Mouse (Mus musculus) layer of hippocampus, adult 8-10 months (tissue): ENCODE data around the gene Zdhhc6. TPM values are rescaled to one million over a fixed set of nuclear protein-coding genes. Genes with fewer than 3 reads are reported as not detected.
A peak's percentile ranks its signal among the peaks of the same experiment; 100 is the strongest.

Source experiments
- DNase-seq, 2 experiments: peaks; one replicate each; pipeline ENCODE4 v3.0.0; 2022; ENCODE audit warnings: low spot score in 2 of 2
- total RNA-seq, 4 experiments: library from RNA; stranded (reverse); gene quantifications; 2 replicates each; pipeline ENCODE4 v1.2.4; 2022

The Zdhhc6 gene
- 10 to 100 TPM; 26.2 to 28.9 (median 27.5) TPM for total RNA-seq

DNA sequence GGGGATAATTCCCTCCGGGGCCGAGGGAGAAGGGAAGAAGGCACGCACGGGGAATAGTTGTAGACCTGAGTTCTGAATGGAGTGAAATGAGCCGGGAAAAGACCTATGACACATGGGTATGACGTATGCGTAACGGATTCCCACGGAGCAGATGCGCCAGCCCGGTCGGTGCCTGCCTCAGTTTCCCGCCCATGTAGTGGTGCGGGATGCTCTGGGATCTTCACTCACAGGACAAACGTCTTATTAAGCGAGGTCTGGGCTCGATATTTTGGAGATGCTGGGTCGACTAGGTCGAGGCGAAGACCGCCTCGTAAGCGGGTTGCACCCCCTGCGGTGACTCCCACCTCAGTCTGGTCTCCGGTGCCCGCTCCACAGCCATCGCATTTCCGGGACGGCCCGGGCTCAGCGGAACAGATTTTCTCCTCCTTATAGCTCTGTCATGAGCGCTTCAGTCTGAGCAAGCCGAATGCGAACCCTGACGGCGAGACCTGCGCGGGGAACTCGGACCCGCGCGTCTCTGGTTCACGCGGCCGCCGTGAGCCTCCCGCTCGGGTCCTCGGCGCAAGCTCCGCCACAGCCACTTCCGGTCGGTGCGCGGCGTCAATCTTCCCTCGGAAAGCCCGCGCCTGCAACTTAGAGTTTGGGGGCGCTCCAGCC is at the start of gene Zdhhc6:
Zdhhc6 (minus strand) TSS at position 581 of the 657 bp plus-strand sequence.
- DNase-seq, result peak; percentile 47 to 77

DNA sequence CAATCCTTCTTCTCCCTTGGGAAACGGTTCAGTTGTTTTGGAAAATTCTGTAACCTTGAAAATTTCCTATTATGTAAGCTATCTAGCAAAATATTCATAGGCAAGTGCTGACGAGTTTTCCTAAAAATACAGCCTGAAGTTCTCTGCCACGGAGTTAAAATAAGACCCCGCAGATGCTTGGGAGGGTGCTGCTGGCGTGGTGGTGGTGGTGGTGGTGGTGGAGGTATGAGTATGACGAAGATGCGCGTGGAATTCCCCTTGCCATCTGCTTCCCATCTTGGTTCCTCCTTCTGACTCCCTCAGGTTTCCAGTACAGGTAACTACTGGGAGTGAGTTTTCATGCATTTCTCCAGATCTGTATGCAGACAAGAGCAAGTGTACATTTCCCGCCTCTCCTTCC is 46.8 kb upstream of the Zdhhc6 start:
- no peak for DNase-seq

DNA sequence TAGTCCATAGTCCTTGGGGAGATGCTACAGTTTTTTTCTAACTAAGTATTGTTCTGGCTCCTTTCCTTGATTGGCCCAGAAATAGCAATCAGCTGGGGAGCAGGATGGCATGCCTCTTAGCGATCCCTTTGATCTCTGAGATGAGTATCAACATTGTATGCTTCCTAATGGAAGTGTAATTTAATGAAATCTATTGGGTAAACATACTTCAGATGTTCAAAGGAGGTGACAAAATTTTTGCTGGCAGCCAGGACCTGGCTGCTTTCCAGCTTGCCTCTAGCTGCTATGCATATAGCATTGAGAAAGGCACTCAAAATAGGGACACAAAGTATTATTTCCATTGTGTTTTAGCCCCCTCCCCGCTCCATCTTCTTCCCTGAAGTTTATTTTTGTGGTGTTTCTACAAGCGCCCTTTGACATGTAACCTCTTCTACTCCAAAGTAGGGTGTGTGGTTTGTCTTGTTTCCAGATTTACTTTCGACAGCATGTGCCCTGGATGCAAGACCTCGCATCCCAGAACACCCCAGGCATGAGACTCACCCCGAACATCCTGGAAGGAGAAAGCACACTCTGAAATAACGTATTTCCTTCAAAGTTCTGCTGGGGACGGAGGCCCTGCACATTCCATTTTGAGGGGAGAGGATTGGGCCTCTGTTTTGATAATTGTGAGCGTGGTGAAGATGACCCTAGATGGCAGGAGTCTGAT is 35.0 kb upstream of the Zdhhc6 start:
- DNase-seq, result no peak

DNA sequence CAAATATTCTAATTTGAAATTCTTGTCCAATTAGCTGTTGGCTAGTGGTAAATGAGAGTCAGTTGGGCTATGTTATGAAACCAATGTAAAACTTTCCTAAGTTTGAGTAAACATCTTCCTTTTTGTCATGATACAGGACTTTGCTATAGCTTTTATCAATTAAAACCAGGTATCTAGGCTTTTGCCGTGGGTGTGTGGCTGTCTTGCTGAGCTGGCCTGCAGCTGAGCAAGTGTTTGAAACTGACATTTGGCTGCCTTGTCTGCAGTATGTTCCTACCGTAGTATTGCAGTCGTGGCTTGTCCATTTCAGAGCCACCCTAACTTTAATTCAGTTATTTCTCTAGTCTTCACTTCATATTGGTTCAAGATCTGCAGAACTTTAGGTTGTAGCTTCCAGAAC is 32.4 kb upstream of the Zdhhc6 start:
- DNase-seq, result no peak

DNA sequence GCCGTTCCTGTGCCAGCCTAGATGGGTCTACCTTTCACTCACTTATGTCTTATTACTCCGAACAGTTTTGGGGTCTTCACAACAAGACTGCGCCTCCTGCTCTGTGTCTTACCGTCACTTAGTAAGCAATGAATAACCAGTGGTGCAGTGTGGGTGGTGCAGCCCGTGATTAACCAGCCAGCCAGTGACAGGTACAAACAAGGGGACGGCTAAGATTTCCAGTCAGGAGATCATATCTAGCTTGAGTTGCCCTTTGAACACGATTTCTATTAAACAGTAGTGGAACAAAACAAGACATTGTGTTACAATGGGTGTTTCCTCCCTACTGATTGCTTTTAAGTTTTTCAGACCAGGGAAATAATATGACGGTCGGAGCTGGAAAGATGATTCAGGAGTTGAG is 27.4 kb upstream of the Zdhhc6 start:
- DNase-seq, result no peak

DNA sequence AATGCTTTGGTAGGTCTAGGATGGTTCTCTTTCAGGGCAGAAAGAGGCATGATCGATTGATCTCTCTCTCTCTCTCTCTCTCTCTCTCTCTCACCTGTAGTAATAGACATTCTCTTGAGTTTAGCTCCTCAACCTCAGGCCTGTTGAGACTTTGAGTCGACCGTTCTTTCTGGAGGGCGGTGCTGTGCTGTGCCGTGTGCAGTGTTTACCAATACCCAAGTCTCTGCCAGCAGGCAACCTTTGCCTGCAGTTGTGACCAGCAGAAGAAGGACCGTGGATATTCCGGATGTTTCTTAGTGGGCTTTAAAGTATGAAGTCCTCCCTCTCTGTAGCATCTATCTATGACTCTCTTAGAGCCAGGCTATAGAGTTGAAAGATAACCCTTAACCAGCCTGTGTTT is 26.6 kb upstream of the Zdhhc6 start:
- DNase-seq, result no peak

DNA sequence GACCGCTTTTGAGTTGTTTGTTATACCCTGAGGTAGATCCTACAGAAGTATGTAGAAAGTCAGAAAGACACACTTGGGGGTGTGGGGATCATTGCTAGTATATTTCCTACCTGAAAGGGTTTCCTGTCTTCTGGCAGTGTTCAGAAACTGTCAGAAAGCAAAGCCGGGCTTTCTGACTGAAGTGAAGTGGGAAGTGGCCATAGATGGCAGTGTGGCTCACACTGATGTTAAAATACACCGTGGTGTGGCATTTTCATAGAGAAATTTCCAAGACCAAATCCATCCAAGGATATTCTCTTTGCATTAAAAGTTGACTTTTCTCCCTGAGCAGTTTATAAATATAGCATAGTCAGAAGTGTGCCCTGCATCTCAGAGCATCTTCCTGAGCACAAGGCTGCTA is 25.5 kb upstream of the Zdhhc6 start:
- DNase-seq, result no peak

DNA sequence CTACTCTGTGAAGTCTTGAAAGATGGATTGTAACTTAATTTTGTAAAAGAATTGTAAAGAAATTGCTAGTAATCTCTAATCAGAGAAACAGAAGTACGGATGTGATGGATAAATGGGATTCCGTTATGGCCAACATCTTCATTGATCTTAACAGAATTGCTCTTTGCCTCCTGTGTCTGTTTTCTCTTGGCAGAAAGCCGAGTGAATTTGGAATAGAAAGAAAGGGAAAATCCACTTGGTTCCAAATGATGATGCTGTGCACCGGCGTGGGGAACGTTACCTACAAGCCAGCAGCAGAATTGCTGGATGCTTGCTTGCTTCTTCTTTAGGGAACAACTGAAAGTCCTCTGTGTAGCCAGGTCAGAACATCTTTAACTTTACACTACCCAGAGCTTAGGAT is 24.7 kb upstream of the Zdhhc6 start:
- DNase-seq, result no peak

DNA sequence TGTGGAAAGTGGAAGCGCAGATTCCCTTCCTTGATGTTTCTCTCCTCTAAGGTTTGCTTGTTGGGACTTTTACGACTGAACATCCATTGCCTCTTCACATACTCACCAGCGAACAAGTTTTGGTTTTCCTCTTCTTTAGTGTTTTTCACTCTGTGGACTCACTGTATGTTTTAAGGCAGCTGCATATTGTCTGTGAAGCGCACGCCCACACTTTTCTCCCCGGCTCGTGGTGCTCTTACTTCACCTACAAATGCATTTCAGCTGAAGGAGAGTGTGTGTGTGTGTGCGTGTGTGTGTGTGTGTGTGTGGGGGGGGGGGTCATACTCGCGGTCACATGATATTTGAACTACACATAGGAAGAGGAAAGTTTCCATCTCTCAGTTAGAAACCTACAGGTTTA is 21.8 kb upstream of the Zdhhc6 start:
- DNase-seq, result no peak

DNA sequence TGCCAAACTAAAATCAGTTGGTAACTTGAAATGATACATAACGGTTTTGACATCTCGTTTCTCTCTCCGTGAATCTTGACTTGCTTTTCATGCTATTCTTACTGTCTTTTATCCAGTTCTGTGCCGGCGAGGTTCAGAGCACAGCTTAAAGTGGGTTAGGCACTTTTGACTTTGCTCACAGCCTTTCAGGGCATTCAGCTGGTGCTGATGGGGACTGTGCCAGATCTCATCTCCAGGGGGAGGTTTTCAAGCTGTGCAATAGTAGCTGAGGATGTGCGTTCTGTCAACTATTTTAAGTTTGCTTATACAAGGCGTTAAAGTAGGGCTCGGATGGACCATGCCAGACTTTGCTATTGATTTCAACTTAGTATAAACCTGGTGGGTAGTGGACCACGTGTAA is 21.2 kb upstream of the Zdhhc6 start:
- no peak for DNase-seq

DNA sequence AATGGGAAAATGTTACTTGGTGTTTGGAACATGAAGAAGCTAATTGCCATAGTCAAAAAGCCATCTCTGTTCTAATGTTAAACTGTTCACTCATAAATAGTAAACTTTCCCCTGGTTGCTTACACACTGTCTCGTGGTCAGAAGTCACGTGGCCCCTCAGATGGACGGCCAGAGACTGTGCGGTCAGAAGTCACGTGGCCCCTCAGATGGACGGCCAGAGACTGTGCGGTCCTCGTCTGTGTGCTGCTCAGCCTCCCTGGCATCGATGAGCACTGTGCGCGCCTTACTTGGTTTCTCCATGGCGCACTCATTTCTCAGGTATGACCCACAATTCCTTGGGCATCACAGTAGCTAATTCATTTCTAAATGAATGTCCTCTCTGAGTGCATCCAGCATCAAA is 20.6 kb upstream of the Zdhhc6 start:
- no peak for DNase-seq

DNA sequence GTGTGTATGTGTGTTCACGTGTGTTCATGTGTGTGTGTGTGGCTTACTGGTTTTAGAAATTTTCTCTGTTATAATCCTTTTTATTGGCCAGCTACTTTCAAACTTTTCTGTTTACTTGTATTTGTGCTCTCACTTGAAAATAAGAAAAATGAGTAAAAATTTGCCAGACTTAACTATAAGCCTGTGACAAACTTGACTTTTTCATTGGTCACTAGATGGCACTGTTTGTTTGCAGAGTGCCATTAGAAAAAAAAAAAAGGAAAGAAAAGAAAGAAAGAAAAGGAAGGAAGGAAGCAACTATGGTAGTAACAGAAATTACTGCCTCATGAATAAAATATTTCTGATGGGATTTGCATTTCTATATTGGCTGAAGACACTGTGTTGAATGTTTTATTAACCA is 20.0 kb upstream of the Zdhhc6 start:
- no peak for DNase-seq

DNA sequence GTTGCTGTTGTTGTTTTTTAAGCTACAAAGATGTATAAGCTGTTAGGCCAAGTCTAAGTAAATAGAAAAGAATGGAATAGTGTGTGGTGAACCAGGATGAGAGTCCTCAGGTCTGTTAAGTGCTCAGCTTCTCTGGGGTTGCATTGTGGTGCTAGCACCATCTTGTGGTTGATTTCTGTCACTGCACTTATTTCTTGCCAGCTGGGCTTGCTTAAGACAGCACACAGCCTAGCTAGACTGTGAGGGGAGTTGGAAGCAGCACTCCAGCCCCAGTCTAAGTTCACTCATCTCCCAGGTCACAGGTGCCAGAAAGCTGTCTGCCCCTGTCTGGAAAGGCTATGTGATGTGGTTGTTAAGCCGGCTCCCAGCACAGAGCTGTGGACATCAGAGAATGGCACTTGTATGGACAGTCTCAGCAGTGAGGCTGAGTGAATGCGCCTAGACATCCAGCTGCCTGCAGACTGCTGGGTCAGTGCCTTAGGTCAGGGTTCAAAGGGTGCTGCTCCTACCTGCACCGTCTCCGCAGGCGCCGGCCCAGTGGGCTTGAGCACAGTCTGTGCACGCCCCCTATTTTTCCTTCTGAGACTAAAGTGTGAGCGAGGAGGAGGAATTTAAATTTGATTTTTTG is 16.9 kb upstream of the Zdhhc6 start:
- peak; percentile 62 to 80 for DNase-seq

DNA sequence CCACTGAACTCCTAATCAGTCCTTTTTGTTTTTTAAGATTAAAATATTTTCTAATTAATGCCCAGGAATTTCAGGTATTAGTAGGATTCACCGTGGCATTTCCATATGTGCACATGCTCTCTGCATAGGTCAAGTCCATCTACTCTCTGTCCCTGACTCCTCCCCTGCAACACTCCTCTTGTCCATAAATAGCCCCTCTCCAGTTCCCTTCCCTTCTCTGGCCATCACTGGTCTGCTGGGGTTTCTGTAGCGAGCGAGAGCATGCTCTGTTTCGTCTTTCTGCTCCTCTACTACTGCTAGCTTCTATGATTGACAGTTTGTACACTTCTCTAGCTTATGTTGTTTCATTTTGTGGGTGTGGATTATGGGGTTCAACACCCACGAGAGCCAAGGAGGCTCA is 15.9 kb upstream of the Zdhhc6 start:
- DNase-seq, result no peak

DNA sequence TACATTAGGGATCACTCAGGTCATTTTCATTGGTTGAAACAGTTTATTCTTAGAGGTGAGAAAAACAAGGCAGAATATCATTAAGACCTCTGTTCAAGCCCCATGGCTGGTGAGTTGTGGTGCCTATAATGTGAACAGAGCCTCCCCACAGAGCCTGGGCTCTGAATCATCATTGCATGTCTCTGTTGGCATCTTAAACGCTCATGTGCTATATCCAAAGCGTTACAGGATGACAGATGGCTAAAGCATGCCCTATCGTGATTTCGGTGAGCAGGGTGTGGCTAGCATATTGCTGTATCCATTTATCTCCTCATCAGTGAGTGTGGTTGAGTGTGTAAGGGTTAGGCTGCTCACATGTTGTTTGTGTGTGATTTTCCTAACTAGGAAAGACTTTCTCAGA is 11.7 kb upstream of the Zdhhc6 start:
- DNase-seq, result no peak

DNA sequence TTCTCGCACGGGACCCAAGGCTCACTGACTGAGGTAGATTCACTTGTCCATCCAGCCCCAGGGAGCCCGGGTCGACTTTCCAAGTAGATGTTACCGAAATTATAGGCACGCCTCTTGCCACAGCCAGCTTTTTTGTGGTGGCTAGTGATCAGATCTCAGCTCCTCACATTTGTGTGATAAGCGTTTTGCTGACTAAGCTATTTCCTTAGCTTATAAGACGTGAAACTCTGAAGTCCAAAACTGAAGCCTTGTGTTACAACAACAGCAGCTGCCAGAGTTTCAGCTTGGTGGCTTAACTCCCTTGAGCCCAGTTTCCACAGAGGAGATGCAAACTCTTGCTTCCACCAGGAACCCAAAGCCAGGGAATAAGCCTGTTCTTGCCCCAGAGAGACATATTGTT is 6.8 kb upstream of the Zdhhc6 start:
- DNase-seq, result no peak

DNA sequence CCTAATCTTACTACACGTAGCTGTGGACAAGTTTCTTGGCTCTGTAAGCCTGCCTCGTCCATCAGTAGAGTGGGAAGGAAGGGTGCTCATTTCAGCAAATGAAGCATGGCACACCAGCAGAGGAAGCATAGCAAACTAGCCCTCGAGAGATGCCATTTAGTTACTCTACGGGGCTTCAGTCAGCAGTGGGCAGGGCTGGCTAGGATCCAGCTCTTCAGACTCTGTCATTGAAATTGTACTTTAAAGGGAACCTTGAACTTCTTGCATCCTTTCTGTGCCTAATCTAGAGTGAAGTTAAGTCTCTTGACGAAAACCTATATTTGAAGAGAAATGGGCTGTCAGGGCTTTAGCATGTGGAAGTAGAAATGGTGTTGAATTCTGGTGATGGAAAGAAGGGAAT is 3.7 kb upstream of the Zdhhc6 start:
- DNase-seq, result no peak

DNA sequence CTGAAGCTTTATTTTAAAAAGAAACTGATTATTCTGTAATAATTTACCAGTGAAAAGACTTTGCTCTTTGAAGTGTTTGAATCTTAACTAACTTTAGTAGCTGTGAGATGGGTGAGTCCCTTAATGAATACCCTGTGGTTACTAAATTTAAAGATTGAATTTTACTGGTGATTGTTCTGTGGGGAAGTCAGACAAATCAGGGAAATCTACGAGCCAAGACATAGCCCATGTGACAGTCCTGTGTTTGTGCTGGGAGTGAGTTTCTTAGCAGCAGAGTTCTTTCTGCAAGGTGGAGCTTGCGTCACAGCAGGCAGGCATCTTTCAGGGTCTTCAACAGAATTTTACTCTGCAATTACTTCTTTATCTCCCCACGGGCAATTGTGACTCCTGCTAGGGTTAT is 3.2 kb upstream of the Zdhhc6 start:
- DNase-seq, result no peak

DNA sequence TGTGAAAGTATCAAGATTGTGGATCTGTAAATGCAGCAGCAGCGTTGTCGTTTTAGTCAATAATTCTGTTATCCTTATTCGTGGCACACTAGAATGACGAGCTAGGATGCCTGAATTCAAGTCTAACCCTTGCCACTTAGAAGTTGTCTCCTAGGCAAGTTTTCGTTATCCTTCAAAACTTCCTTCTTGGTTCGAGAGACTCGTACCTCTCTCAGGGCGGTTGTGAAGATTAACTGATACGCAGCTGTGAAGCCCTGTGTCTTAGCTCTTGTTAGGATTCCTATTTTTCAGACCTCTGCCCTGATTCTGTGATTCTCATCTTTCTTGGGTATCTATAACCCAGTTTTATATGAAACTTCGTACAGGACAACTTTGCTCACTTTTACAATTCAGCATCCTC is 1.1 kb upstream of the Zdhhc6 start:
- no peak for DNase-seq

DNA sequence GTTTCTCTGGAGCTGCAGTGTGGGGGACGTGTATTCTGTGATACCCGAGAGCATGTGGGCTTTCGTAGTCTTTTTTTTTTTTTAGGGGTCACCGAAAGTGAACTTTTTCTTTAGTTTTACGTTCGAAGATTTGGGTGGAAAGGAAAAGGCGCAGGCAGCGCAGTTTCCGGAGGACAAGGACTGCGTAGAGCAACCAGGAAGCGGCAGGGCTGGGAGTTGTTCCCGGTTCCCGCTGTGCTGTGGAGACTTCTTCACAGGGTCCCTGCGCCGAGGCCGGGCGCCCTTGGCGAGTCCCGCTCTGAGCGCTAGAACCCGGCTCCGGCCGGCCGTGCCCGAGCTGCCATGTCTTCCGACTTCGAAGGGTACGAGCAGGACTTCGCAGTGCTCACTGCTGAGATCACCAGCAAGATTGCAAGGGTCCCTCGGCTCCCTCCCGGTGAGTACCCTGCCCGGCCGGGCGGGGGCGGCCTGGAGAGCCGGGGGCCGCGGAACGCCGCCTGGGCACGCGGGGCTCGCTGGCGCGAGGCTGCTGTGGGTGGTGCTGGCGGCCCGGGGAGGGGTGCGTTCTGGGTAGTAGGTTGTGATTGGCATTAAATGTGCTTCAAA is 380 bp upstream of the Zdhhc6 start, which contains the start of gene Vti1a:
Vti1a (plus strand) TSS at position 187 of the 606 bp plus-strand sequence.
- DNase-seq, result peak; percentile 74 to 87

DNA sequence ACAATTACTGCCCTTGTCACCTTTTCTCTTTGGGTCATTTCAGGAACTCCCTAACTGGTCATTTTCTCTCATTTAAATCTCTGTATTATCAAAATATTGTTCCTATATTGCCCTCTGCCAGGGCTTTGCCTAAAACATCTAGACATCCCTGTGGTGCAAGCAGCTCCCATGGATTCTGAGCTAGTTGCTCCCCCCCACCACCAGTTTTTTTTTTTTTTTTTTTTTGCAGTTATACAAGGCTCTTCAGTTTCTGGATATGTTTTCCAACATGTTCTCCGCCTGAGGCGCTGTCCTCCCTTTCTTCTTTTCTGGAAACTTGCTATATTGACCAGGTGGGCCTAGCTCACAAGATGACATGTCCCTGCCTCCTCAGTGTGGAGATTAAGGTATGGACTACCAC is 2.2 kb downstream of the Zdhhc6 start:
- DNase-seq, result no peak

DNA sequence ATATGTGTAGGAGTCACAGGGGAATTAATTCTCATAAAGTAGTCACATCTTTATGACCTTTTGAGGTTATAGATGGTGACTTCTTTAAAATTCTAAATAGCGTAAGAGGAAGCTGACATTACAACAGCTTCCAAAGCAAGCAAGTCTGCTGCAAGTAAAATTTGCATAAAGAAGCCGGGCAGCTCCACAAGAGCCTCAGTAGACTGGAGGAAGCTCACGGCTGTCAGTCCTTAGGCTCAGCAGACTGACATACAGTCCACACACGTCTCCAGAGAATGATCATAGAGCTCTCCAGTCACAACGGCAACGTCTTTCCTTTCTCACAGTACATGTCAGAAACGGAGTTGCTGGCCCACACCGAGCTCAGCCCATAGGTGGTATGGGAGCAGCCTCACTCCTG is 4.0 kb downstream of the Zdhhc6 start:
- DNase-seq, result no peak
